Mouse (Mus musculus): ENCODE measurements at regions not wholly inside any gene's neighbourhood (a gene's known extent, or its start where the extent isn't known, plus 50 kb on each side); places are given as distances from the start of the nearest gene placed in this dataset.

DNA sequence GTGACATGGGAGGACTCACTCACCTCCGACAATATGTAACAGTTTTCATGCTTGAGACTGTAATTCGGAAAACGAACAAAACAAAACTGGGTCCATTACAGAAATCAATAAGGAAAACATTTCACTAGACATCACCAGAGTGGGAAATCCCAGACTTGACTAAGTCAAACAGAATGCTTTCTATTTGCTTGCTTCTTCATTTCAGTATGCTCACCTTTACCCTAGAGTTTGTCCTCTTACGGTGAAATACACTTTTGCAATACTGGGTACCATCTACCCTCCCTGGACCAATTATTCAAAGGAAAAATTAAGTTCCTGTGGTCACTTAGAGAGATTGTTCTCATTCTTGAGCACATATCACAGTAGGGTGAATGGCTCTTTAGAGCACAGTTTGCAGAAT, 613.4 kb upstream of the 4930412O13Rik start:
- intact Hi-C loops (cut with DNase I), result no loop called here
- no peak overlapping the region for H3K4me3 ChIP-seq
- DNase-seq (ENCODE audit: extremely low spot score in 1 of 2, low spot score in 2 of 2), result no peak
- no peak for TF ChIP-seq CTCF (IDR thresholded peaks at IDR 0.05)
- H3K27ac ChIP-seq, result no peak overlapping the region

DNA sequence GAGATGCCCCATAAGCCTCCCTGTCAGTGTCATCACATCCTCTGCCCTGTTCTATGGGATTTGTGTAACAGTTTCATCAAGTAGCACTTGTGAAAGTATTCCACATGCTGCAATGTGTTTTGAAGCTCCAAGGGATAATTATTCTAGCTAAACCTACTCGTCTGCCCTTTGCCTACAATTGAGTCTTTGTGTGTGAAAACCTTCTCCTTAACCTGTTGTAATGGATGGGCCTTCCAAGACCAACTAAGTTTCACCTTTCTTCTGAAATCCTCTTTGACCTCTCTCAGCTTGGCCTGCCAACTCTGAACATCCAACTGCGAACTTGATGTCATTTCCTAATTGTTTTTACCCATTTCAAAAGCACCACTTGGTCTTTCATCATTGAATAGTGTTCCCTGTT, 597.6 kb upstream of the 4930412O13Rik start:
- DNase-seq (ENCODE audit: extremely low spot score in 1 of 2, low spot score in 2 of 2), result no peak
- no peak for TF ChIP-seq CTCF (IDR thresholded peaks at IDR 0.05)
- Histone ChIP-seq H3K4me3 (no peak overlapping the region), H3K27ac (no peak overlapping the region)
- intact Hi-C loops (cut with DNase I), result no loop called here

DNA sequence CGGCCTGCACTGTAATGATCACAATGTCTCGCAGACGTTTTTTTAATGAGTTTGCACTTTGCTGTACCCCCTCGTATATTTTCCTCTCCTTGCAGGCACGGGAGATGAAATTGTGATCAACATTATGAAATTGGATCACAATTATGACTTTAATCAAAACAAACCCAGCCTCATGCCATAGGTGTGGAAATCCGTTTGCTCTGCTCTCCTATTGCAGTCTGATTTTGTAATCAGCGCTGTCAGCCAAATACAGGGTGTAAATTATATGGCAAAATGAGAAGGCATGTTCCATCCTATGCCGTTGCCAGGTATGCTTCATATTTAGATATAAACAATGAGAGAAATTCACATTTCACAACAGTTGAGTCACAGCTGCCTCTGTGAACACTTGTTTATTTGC, 595.3 kb upstream of the 4930412O13Rik start:
- intact Hi-C loops (cut with DNase I), result no loop called here
- no peak overlapping the region for H3K27ac ChIP-seq
- TF ChIP-seq CTCF (IDR thresholded peaks at IDR 0.05), result no peak
- H3K4me3 ChIP-seq, result no peak overlapping the region
- no peak for DNase-seq (ENCODE audit: extremely low spot score in 1 of 2, low spot score in 2 of 2)

DNA sequence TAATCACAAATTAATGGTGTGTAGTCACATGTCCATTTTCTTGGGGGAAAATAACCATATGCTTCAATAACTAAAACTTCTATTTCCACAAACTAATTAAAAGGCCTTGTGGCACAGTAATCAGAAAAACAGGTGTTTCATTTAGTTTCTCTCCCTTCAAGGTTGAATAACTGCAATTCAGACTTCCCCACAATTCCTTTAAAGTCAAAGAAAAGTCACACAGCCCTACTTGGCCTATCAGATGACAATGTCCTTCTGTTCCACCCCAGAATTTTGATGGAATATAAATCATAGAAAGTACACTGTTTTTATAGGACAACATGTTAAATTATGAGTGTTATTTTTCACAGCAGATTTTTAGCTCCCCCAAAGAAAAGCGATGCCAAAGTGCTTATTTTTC, 594.0 kb upstream of the 4930412O13Rik start:
- no peak for TF ChIP-seq CTCF (IDR thresholded peaks at IDR 0.05)
- intact Hi-C loops (cut with DNase I), result no loop called here
- H3K27ac ChIP-seq, result no peak overlapping the region
- DNase-seq (ENCODE audit: extremely low spot score in 1 of 2, low spot score in 2 of 2), result no peak
- H3K4me3 ChIP-seq, result no peak overlapping the region

DNA sequence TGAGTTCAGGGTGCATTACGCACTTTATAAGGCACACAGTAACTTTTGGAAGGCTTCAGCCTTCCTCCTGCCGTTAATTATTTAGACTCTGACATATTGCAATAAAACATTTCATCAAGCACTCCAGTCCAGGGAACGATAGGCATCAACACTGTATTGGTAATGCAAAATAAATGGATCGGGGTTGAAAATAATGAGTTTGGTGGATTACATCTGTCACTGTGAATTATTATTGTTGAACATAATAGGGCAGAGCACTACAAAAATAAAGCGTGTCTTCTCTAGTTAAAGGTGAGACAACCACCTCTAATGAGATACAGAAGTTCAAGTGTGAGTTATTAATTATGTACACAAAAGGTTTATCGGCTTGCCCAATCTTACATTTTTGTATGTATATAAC, 593.4 kb upstream of the 4930412O13Rik start:
- H3K4me3 ChIP-seq, result no peak overlapping the region
- intact Hi-C loops (cut with DNase I), result no loop called here
- H3K27ac ChIP-seq, result no peak overlapping the region
- TF ChIP-seq CTCF (IDR thresholded peaks at IDR 0.05), result no peak
- DNase-seq (ENCODE audit: extremely low spot score in 1 of 2, low spot score in 2 of 2), result no peak

DNA sequence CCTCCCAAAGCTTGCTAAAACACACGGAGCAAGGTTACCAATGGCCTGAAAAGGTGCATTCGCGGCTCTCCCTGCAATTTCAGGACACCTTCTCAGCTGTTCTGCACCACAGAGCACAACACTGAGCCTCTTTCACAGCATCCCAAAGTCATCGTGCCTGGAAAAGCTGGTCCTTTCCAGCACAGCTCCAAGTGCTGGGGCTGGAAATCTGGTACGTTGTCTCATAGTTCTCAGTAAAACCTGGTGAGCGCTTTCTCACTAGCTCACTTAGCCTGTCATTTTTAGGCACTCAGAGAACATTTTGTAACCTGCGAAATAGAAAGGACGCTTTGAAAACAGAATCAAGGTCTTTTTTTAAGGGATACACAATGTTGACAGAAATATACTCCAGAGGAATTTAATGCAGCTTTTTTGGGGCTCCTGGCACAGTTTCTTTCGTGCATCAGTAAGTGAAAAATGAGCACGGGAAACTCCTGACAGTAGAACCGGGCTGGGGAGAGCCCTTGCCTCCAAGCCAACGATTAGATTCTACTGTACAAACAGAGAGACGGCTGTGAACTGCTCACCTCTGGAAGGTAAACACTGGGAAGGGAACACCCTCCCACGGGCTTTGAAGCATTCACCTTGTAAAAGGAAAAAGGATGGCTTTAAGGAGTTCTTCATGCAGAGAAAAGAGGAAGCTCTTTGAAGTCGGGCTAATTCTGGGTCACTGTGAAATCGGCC, 549.3 kb upstream of the 4930412O13Rik start:
- no peak for TF ChIP-seq CTCF (IDR thresholded peaks at IDR 0.05)
- Histone ChIP-seq H3K27ac (no peak overlapping the region), H3K4me3 (peak overlapping the region; percentile 4)
- DNase-seq (ENCODE audit: extremely low spot score in 1 of 2, low spot score in 2 of 2), result no peak
- intact Hi-C loops (cut with DNase I), result no loop called here

DNA sequence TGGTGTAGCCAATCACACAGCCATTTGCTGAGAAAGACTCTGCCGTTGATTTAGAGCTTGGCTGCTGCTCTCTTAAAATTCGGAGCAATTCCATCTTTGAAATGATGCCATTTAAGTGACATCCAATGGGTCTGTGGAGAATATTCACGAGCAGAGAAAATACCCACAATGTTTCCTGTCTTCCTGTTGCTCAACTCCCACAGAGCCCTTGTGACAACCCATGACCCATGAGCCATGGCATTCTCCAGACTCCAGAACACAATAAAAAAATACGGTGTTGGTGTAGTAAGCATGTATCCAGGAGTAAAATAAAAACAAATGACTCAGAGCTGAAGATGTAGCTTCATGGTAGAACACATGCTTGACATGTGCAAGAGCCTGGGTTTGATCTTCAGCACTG, 532.1 kb upstream of the 4930412O13Rik start:
- Histone ChIP-seq H3K4me3 (no peak overlapping the region), H3K27ac (no peak overlapping the region)
- intact Hi-C loops (cut with DNase I), result no loop called here
- DNase-seq (ENCODE audit: extremely low spot score in 1 of 2, low spot score in 2 of 2), result no peak
- TF ChIP-seq CTCF (IDR thresholded peaks at IDR 0.05), result no peak

DNA sequence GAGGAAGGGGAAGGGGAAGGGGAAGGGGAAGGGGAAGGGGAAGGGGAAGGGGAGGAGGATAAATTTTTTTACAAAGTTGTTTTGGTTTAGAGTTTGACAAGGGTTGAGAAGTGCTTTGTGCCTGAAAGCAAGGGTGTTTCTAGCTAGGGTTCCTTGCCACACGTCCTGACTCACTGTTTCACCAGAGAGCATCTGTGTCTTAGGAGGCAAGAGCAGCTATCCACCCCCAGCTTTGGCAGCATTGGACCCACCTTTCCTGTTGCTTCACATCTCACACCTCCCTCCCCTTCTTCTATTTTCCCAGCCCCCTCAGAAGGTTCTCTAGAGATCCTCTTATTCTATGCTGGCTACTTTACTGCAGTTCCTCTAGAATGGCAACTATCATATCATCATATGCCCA, 531.1 kb upstream of the 4930412O13Rik start:
- H3K4me3 ChIP-seq, result no peak overlapping the region
- DNase-seq (ENCODE audit: extremely low spot score in 1 of 2, low spot score in 2 of 2), result no peak
- H3K27ac ChIP-seq, result no peak overlapping the region
- TF ChIP-seq CTCF (IDR thresholded peaks at IDR 0.05), result no peak
- intact Hi-C loops (cut with DNase I), result no loop called here

DNA sequence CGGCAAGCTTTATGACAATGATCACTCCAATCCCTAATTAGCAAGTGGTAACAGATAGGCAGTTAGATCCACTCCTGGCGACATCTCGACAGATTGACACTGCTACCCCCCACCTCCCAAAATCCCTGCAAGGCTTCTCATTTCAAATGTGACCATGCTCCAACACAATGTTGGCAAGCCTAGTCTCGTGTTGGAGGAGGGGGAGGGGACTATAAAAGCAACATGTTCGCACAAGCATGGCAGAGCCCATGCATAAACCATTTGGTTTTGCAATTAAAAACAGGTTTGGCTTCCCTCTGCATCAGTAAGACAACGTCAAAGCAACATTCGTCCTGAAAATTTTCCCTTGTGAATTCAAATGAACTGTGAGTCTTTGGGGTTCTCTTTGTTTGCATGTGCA, 528.9 kb upstream of the 4930412O13Rik start:
- no peak for TF ChIP-seq CTCF (IDR thresholded peaks at IDR 0.05)
- intact Hi-C loops (cut with DNase I), result no loop called here

DNA sequence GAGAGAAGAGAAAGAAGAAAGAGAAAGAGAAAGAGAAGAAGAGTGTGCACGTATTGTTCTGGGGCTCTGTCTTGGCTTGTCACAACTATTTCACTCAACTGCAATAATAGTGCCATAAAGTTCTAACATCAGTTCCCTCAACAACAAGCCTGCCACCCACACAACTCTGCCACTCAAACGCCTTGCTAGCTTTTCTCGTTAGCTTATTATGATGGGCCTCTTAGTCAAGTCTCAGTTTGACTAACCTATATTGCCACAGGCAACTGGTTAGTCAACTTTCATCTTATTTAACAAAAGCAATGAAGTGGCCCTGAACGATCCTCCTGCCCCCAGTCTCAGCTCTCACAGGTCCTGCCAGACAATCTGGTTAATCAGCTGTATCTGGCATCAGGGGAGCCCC, 521.0 kb upstream of the 4930412O13Rik start:
- no peak for DNase-seq (ENCODE audit: extremely low spot score in 1 of 2, low spot score in 2 of 2)
- H3K27ac ChIP-seq, result no peak overlapping the region
- no peak overlapping the region for H3K4me3 ChIP-seq
- intact Hi-C loops (cut with DNase I), result no loop called here
- no peak for TF ChIP-seq CTCF (IDR thresholded peaks at IDR 0.05)

More for the DNA sequence above, 528.9 kb upstream of the 4930412O13Rik start:
- no peak overlapping the region for H3K4me3 ChIP-seq
- no peak overlapping the region for H3K27ac ChIP-seq
- no peak for DNase-seq (ENCODE audit: extremely low spot score in 1 of 2, low spot score in 2 of 2)

DNA sequence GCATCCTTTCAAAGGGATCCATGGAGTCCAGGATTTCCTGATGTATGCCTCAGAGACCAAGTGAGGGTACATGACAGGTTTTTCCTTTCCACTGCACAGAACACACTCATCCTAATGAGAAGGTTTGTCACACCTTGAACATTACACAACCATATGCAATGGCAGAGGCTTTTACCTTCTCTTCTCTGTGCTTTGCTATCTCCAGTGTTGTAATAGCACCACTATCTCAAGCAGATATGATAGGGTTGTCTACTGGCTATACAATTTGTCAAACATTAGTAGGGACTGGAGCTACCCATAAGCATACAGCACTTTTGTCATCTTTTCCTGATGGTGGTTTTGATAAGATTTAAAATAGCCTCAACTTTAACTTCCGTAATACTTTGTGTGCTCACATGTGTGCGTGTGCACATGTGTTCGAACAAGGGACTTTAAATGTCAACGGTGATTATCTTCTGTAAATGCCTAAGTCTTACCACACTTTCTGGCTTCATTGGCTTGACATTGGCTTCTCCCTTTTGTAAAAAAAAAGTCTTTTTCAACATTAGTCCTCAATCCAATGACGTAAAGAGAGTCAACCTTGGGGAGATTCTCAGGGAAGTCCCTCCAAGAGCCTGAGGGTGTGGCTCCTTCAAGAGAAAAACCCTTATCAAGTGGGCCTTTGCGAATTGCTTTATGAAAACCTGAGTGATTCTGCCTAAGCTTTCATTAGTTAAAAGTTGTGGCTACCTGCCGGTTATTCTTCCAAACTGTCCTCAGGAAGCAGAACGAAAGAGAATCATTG, 513.1 kb upstream of the 4930412O13Rik start:
- DNase-seq (ENCODE audit: extremely low spot score in 1 of 2, low spot score in 2 of 2), result no peak
- H3K27ac ChIP-seq, result no peak overlapping the region
- no peak overlapping the region for H3K4me3 ChIP-seq
- intact Hi-C loops (cut with DNase I), result no loop called here
- no peak for TF ChIP-seq CTCF (IDR thresholded peaks at IDR 0.05)

DNA sequence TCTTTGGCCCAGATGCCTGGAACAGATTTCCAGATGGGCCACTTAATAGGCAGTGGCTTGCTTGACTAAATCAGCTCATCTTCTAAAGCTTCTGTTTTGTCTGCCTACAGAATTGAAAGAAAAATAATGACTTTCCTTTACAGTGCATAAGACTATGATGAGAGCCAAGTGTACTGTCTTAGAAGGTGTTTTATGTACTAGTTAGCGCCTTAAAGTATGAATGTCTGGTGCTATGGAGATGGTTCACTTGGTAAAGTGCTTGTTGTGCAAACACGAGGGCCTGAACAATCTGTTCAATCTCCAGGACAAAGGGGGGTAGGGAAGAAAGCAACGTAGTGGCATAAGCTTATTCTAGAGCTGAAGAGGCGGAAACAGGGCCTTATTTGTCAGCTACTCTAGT, 511.5 kb upstream of the 4930412O13Rik start:
- DNase-seq (ENCODE audit: extremely low spot score in 1 of 2, low spot score in 2 of 2), result no peak
- intact Hi-C loops (cut with DNase I), result no loop called here
- TF ChIP-seq CTCF (IDR thresholded peaks at IDR 0.05), result no peak
- H3K4me3 ChIP-seq, result no peak overlapping the region
- H3K27ac ChIP-seq, result no peak overlapping the region

DNA sequence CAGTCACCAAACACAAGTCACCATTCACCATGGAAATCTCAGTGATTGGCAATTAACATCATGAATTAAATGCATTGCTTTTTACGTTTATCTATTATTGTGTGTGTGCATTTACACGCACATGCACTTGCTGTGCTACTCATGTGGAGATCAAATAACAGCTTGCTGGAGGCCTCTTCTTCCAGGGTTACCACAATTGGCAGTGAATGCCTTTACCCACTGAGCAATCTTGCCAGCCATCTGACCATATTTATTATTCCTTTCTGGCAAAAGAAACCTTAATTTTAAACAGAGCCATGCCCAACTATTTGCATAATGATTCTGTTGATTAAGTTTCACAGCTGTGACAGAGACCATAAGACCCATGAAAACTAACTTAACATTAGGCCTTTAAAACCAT, 494.5 kb upstream of the 4930412O13Rik start:
- intact Hi-C loops (cut with DNase I), result no loop called here
- no peak overlapping the region for H3K4me3 ChIP-seq
- no peak for TF ChIP-seq CTCF (IDR thresholded peaks at IDR 0.05)
- no peak overlapping the region for H3K27ac ChIP-seq
- DNase-seq (ENCODE audit: extremely low spot score in 1 of 2, low spot score in 2 of 2), result no peak

Data from left cerebral cortex, adult 2 months (tissue).